In genomic region chr4:149893611-149894151, GRCm38 (mm10) we compare ENCODE assay signal across 9 mouse cellular contexts.
DNase-seq lines count a peak whose midpoint lies in the region; ATAC-seq and TF ChIP-seq lines count a peak whose summit lies in the region.
"Had no signal": no experiment of that assay in that cellular context is flagged by ENCODE, and none has a peak within 500 bp of the region (broad histone marks: within the 10 kb centered on the region; RNA-seq: fewer than 3 reads in every experiment).

No protein-coding gene starts in this region.

- no peak overlapping the region for H3K4me3 ChIP-seq in layer of hippocampus, adult 2 months
- no peak overlapping the region for H3K4me3 ChIP-seq in embryonic fibroblast, embryonic 13.5 days (ENCODE audit: insufficient read depth, low read length)
- H3K4me3 ChIP-seq: erythroblast, embryonic 14.5 days had no signal

- no peak for ATAC-seq in megakaryocyte progenitor cell, adult 5-6 weeks (replicated peaks; ENCODE audit: poor library complexity)
- no peak for ATAC-seq in erythroblast, adult 5-6 weeks (replicated peaks; ENCODE audit: low FRiP score, poor library complexity, severe bottlenecking)

- peak overlapping the region; percentile 63 for H3K27ac ChIP-seq in layer of hippocampus, adult 2 months
- H3K27ac ChIP-seq in embryonic fibroblast, embryonic 13.5 days (ENCODE audit: insufficient read depth, low read length), result peak overlapping the region; percentile 58

- TF ChIP-seq POLR2A in embryonic fibroblast, embryonic 13.5 days (IDR thresholded peaks at IDR 0.05; ENCODE audit: low read depth, low read length), result no peak

- DNase-seq in layer of hippocampus, adult 2 months (ENCODE audit: low spot score in 2 of 2), result no peak
- DNase-seq in layer of hippocampus, postnatal 10 days (ENCODE audit: low spot score in 2 of 2), result no peak
- peak; percentile 98 for DNase-seq in hindlimb bud, embryonic 11.5 days (ENCODE audit: extremely low spot score, low read depth, low spot score)
- DNase-seq in lung, postnatal 4 days, result peak; percentile 54 to 71
- DNase-seq in adrenal gland, postnatal 14 days, result no peak

- H3K4me1 ChIP-seq in embryonic fibroblast, embryonic 13.5 days (ENCODE audit: control insufficient read depth, insufficient read depth, low read length), result peaks cover 29% of the 10 kb centered on the region

- TF ChIP-seq CTCF in layer of hippocampus, adult 2 months (conservative IDR thresholded peaks at IDR 0.05), result no peak
- no peak for TF ChIP-seq CTCF in embryonic fibroblast, embryonic 13.5 days (IDR thresholded peaks at IDR 0.05; ENCODE audit: borderline replicate concordance, insufficient read depth, low read length)

Comparison
In these comparisons a context has a peak if more than half of its experiments do, and no peak if none do; other contexts are left out.
1. DNase-seq: peak in hindlimb bud, embryonic 11.5 days (single experiment) and lung, postnatal 4 days (2 of 2); none in layer of hippocampus, adult 2 months (0 of 2), layer of hippocampus, postnatal 10 days (0 of 2) and adrenal gland, postnatal 14 days (single experiment).